8 mouse cellular contexts compared by ENCODE assay signal in the genomic region with DNA sequence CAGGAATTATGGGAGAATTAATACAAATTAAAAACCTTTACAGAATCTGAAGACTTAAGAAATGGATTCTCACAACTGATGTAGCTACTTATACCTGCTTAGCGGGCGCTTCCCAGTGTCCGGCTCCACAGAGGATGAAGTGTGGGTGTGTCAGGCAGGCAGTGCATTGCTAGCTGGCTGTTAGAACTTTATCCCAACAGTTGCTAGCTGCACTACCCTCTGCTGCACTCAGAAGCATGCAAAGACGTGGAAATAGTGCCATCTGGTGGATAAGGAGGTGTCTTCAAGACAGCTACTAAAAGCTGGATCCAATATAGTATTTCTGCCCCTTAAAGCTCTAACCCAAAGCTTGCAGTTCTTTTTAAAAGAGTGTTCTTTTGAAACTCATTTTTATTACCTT. TPM values are rescaled to one million over a fixed set of nuclear protein-coding genes. Genes with fewer than 3 reads are reported as not detected.
DNase-seq lines count a peak whose midpoint lies in the region; ATAC-seq and TF ChIP-seq lines count a peak whose summit lies in the region.

No protein-coding gene starts in this region.

- WGBS in bone marrow, adult 2 months: under 1% methylated on average over 4 of the region's 4 CpGs
- WGBS in heart, embryonic 10.5 days: 0% methylated on average over 4 of the region's 4 CpGs
- 0% methylated on average over 4 of the region's 4 CpGs for WGBS in kidney, embryonic 14.5 days
- WGBS in limb, embryonic 14.5 days: 0% methylated on average over 4 of the region's 4 CpGs
- 0% methylated on average over 4 of the region's 4 CpGs for WGBS in midbrain, postnatal 0 days
- 0% methylated on average over 4 of the region's 4 CpGs for WGBS in stomach, embryonic 14.5 days

- H3K27me3 ChIP-seq in heart, embryonic 10.5 days (ENCODE audit: insufficient read depth, poor library complexity, severe bottlenecking): peaks cover 40% of the 10 kb centered on the region
- peaks cover 32% of the 10 kb centered on the region for H3K27me3 ChIP-seq in kidney, embryonic 14.5 days (ENCODE audit: control insufficient read depth, insufficient read depth, low read length)
- H3K27me3 ChIP-seq in limb, embryonic 14.5 days (ENCODE audit: control insufficient read depth, insufficient read depth, low read length): peaks cover 36% of the 10 kb centered on the region
- H3K27me3 ChIP-seq in midbrain, postnatal 0 days (ENCODE audit: insufficient read depth, low read length): peaks cover 4% of the 10 kb centered on the region; the same call in 1 of the 2 replicates
- peaks cover 16% of the 10 kb centered on the region for H3K27me3 ChIP-seq in stomach, embryonic 14.5 days (ENCODE audit: control insufficient read depth, insufficient read depth, low read length)

- TF ChIP-seq CTCF in bone marrow, adult 2 months (IDR thresholded peaks at IDR 0.05; ENCODE audit: control insufficient read depth, insufficient read depth, low read length): peak; percentile 58
- peak; percentile 50; the same call in 1 of the 2 replicates for TF ChIP-seq CTCF in embryonic fibroblast, embryonic 13.5 days (IDR thresholded peaks at IDR 0.05; ENCODE audit: borderline replicate concordance, insufficient read depth, low read length)
- TF ChIP-seq CTCF in midbrain, postnatal 0 days (IDR thresholded peaks at IDR 0.05): peak; percentile 93

- H3K36me3 ChIP-seq in heart, embryonic 10.5 days: no peaks in the 10 kb centered on the region
- H3K36me3 ChIP-seq in kidney, embryonic 14.5 days (ENCODE audit: control insufficient read depth, insufficient read depth, low read length): no peaks in the 10 kb centered on the region
- H3K36me3 ChIP-seq in limb, embryonic 14.5 days (ENCODE audit: control insufficient read depth, insufficient read depth, low read length): 0 out of 2 replicates have a peak, but pooled peaks cover under 1% of the 10 kb centered on the region
- no peaks in the 10 kb centered on the region for H3K36me3 ChIP-seq in midbrain, postnatal 0 days (ENCODE audit: insufficient read depth, low read length)
- no peaks in the 10 kb centered on the region for H3K36me3 ChIP-seq in stomach, embryonic 14.5 days (ENCODE audit: control insufficient read depth, insufficient read depth, low read length)

- no peak overlapping the region for H3K27ac ChIP-seq in bone marrow, adult 2 months (ENCODE audit: control insufficient read depth, insufficient read depth, low read depth, low read length, poor library complexity)
- H3K27ac ChIP-seq in embryonic fibroblast, embryonic 13.5 days (ENCODE audit: insufficient read depth, low read length): no peak overlapping the region
- no peak overlapping the region for H3K27ac ChIP-seq in heart, embryonic 10.5 days
- no peak overlapping the region for H3K27ac ChIP-seq in kidney, embryonic 14.5 days (ENCODE audit: low read depth, low read length)
- H3K27ac ChIP-seq in limb, embryonic 14.5 days (replicated peaks; ENCODE audit: low read depth, low read length): no peak overlapping the region
- no peak overlapping the region for H3K27ac ChIP-seq in midbrain, postnatal 0 days (ENCODE audit: low read depth, low read length)
- no peak overlapping the region for H3K27ac ChIP-seq in stomach, embryonic 14.5 days (ENCODE audit: low read length)

- H3K4me1 ChIP-seq in bone marrow, adult 2 months (ENCODE audit: control insufficient read depth, insufficient read depth, low read length): no peaks in the 10 kb centered on the region; the same call in 1 of the 2 replicates
- peaks cover 8% of the 10 kb centered on the region for H3K4me1 ChIP-seq in embryonic fibroblast, embryonic 13.5 days (ENCODE audit: control insufficient read depth, insufficient read depth, low read length)
- peaks cover 26% of the 10 kb centered on the region for H3K4me1 ChIP-seq in heart, embryonic 10.5 days
- peaks cover 14% of the 10 kb centered on the region for H3K4me1 ChIP-seq in kidney, embryonic 14.5 days (ENCODE audit: control insufficient read depth, insufficient read depth, low read length)
- H3K4me1 ChIP-seq in limb, embryonic 14.5 days (ENCODE audit: control insufficient read depth, insufficient read depth, low read length): peaks cover 6% of the 10 kb centered on the region; the same call in 1 of the 2 replicates
- H3K4me1 ChIP-seq in midbrain, postnatal 0 days (ENCODE audit: insufficient read depth, low read length): 0 out of 2 replicates have a peak, but pooled peaks cover 5% of the 10 kb centered on the region
- H3K4me1 ChIP-seq in stomach, embryonic 14.5 days (ENCODE audit: control insufficient read depth, insufficient read depth, low read length): peaks cover 10% of the 10 kb centered on the region; the same call in 1 of the 2 replicates

- no peak overlapping the region for H3K9ac ChIP-seq in kidney, embryonic 14.5 days (ENCODE audit: low read depth, low read length)
- no peak overlapping the region for H3K9ac ChIP-seq in limb, embryonic 14.5 days (ENCODE audit: low read depth, low read length, severe bottlenecking)
- H3K9ac ChIP-seq in midbrain, postnatal 0 days (replicated peaks; ENCODE audit: low read length, poor library complexity, severe bottlenecking): no peak overlapping the region
- H3K9ac ChIP-seq in stomach, embryonic 14.5 days (replicated peaks; ENCODE audit: low read depth, low read length): no peak overlapping the region

- H3K9me3 ChIP-seq in heart, embryonic 10.5 days: no peaks in the 10 kb centered on the region
- no peaks in the 10 kb centered on the region for H3K9me3 ChIP-seq in kidney, embryonic 14.5 days (ENCODE audit: control insufficient read depth, low read length)
- no peaks in the 10 kb centered on the region for H3K9me3 ChIP-seq in limb, embryonic 14.5 days (ENCODE audit: control insufficient read depth, low read length)
- no peaks in the 10 kb centered on the region for H3K9me3 ChIP-seq in midbrain, postnatal 0 days (ENCODE audit: low read length)
- H3K9me3 ChIP-seq in stomach, embryonic 14.5 days (ENCODE audit: control insufficient read depth, low read depth, low read length): no peaks in the 10 kb centered on the region

- peak; percentile 85 for DNase-seq in CD4-positive helper T cell, adult 2 months (ENCODE audit: low read depth, low spot score)
- peak; percentile 89 for DNase-seq in heart, embryonic 10.5 days (ENCODE audit: low spot score)
- DNase-seq in limb, embryonic 14.5 days (ENCODE audit: low spot score): peak; percentile 94
- DNase-seq in midbrain, postnatal 0 days (ENCODE audit: low spot score): peak; percentile 95

- peak overlapping the region; percentile 99 for H3K4me2 ChIP-seq in kidney, embryonic 14.5 days (replicated peaks; ENCODE audit: low read depth, low read length)
- H3K4me2 ChIP-seq in limb, embryonic 14.5 days (replicated peaks; ENCODE audit: low read depth, low read length, severe bottlenecking): peak overlapping the region; percentile 99
- peak overlapping the region; percentile 78 for H3K4me2 ChIP-seq in midbrain, postnatal 0 days (ENCODE audit: low read depth, low read length, poor library complexity, severe bottlenecking)
- H3K4me2 ChIP-seq in stomach, embryonic 14.5 days (replicated peaks; ENCODE audit: low read depth, low read length): peak overlapping the region; percentile 95

- ATAC-seq in kidney, embryonic 14.5 days (ENCODE audit: low FRiP score, low TSS enrichment): peak; percentile 86
- peak; percentile 80 for ATAC-seq in limb, embryonic 14.5 days (ENCODE audit: low FRiP score, low read depth)
- peak; percentile 71; the same call in 1 of the 2 replicates for ATAC-seq in midbrain, postnatal 0 days (ENCODE audit: low FRiP score)
- peak; percentile 88 for ATAC-seq in stomach, embryonic 14.5 days (ENCODE audit: insufficient number of reproducible peaks, insufficient read depth, low FRiP score, low read depth)

- no peak overlapping the region for H3K4me3 ChIP-seq in bone marrow, adult 2 months (replicated peaks; ENCODE audit: control insufficient read depth, low read depth, low read length)
- H3K4me3 ChIP-seq in embryonic fibroblast, embryonic 13.5 days (ENCODE audit: insufficient read depth, low read length): no peak overlapping the region; the same call in 1 of the 2 replicates
- peak overlapping the region; percentile 74 for H3K4me3 ChIP-seq in heart, embryonic 10.5 days
- peak overlapping the region; percentile 57 for H3K4me3 ChIP-seq in kidney, embryonic 14.5 days (ENCODE audit: low read length)
- peak overlapping the region; percentile 50 for H3K4me3 ChIP-seq in limb, embryonic 14.5 days (replicated peaks; ENCODE audit: low read length)
- H3K4me3 ChIP-seq in midbrain, postnatal 0 days (ENCODE audit: low read depth, low read length): peak overlapping the region; percentile 44
- H3K4me3 ChIP-seq in stomach, embryonic 14.5 days (ENCODE audit: low read depth, low read length): peak overlapping the region; percentile 55

- no peak for TF ChIP-seq POLR2A in bone marrow, adult 2 months (IDR thresholded peaks at IDR 0.05; ENCODE audit: borderline replicate concordance, control insufficient read depth, low read depth, low read length)
- TF ChIP-seq POLR2A in embryonic fibroblast, embryonic 13.5 days (IDR thresholded peaks at IDR 0.05; ENCODE audit: low read depth, low read length): no peak
- no peak for TF ChIP-seq POLR2A in limb, embryonic 14.5 days (IDR thresholded peaks at IDR 0.05; ENCODE audit: borderline replicate concordance, extremely low read depth, insufficient read depth, insufficient read length)

RNA-seq across cellular contexts. Expression of a gene that starts 0.9 kb away (rescaled TPM):
- not detected in 2 replicates for polyA plus RNA-seq in bone marrow, adult 2 months (2011; ENCODE audit: insufficient read depth, insufficient read length, low replicate concordance, missing spikeins)
- polyA plus RNA-seq in embryonic fibroblast, embryonic 13.5 days (2011; ENCODE audit: insufficient read length, low read depth, missing spikeins): not detected in 2 replicates
- polyA plus RNA-seq in heart, embryonic 10.5 days (2016; fragmentation: Nextera tagmentation; extraction: Ambion mirVana): not detected in 2 replicates
- polyA plus RNA-seq in kidney, embryonic 14.5 days (2014; fragmentation: Nextera tagmentation; extraction: Ambion mirVana): not detected in 2 replicates
- polyA plus RNA-seq in limb, embryonic 14.5 days (2012; rRNA removed): 0.04 TPM in 1 of 2 replicates, not detected in the other
- polyA plus RNA-seq in limb, embryonic 14.5 days (2014; fragmentation: Nextera tagmentation; extraction: Ambion mirVana): not detected in 2 replicates
- total RNA-seq in midbrain, postnatal 0 days (2014; rRNA removed): 1.7 and 2.0 TPM in 2 replicates
- 0.15 and 0.18 TPM in 2 replicates for polyA plus RNA-seq in midbrain, postnatal 0 days (2015; fragmentation: Nextera tagmentation; extraction: Ambion mirVana)
- polyA plus RNA-seq in stomach, embryonic 14.5 days (2014; fragmentation: Nextera tagmentation; extraction: Ambion mirVana): not detected in 2 replicates

RNA-seq across cellular contexts. Expression of a gene that starts 10.4 kb away (rescaled TPM):
- polyA plus RNA-seq in bone marrow, adult 2 months (2011; ENCODE audit: insufficient read depth, insufficient read length, low replicate concordance, missing spikeins): 4.6 and 23.8 TPM in 2 replicates
- polyA plus RNA-seq in embryonic fibroblast, embryonic 13.5 days (2011; ENCODE audit: insufficient read length, low read depth, missing spikeins): 313 and 341 TPM in 2 replicates
- 124 and 134 TPM in 2 replicates for polyA plus RNA-seq in heart, embryonic 10.5 days (2016; fragmentation: Nextera tagmentation; extraction: Ambion mirVana)
- 142 and 204 TPM in 2 replicates for polyA plus RNA-seq in kidney, embryonic 14.5 days (2014; fragmentation: Nextera tagmentation; extraction: Ambion mirVana)
- 76.4 and 132 TPM in 2 replicates for polyA plus RNA-seq in limb, embryonic 14.5 days (2012; rRNA removed)
- polyA plus RNA-seq in limb, embryonic 14.5 days (2014; fragmentation: Nextera tagmentation; extraction: Ambion mirVana): 218 and 220 TPM in 2 replicates
- total RNA-seq in midbrain, postnatal 0 days (2014; rRNA removed): 16.2 and 27.1 TPM in 2 replicates
- 37.5 and 41.7 TPM in 2 replicates for polyA plus RNA-seq in midbrain, postnatal 0 days (2015; fragmentation: Nextera tagmentation; extraction: Ambion mirVana)
- 164 and 166 TPM in 2 replicates for polyA plus RNA-seq in stomach, embryonic 14.5 days (2014; fragmentation: Nextera tagmentation; extraction: Ambion mirVana)

RNA-seq across cellular contexts. Expression of a gene that starts 42.2 kb away (rescaled TPM):
- polyA plus RNA-seq in bone marrow, adult 2 months (2011; ENCODE audit: insufficient read depth, insufficient read length, low replicate concordance, missing spikeins): not detected in 2 replicates
- not detected in 2 replicates for polyA plus RNA-seq in embryonic fibroblast, embryonic 13.5 days (2011; ENCODE audit: insufficient read length, low read depth, missing spikeins)
- 0.13 TPM in 1 of 2 replicates, not detected in the other for polyA plus RNA-seq in heart, embryonic 10.5 days (2016; fragmentation: Nextera tagmentation; extraction: Ambion mirVana)
- polyA plus RNA-seq in kidney, embryonic 14.5 days (2014; fragmentation: Nextera tagmentation; extraction: Ambion mirVana): not detected in 2 replicates
- polyA plus RNA-seq in limb, embryonic 14.5 days (2012; rRNA removed): not detected in 2 replicates
- polyA plus RNA-seq in limb, embryonic 14.5 days (2014; fragmentation: Nextera tagmentation; extraction: Ambion mirVana): not detected in 2 replicates
- total RNA-seq in midbrain, postnatal 0 days (2014; rRNA removed): 0.77 and 1.4 TPM in 2 replicates
- polyA plus RNA-seq in midbrain, postnatal 0 days (2015; fragmentation: Nextera tagmentation; extraction: Ambion mirVana): 0.38 and 0.81 TPM in 2 replicates
- polyA plus RNA-seq in stomach, embryonic 14.5 days (2014; fragmentation: Nextera tagmentation; extraction: Ambion mirVana): 0.17 TPM in 2 replicates

RNA-seq across cellular contexts. Expression of a gene that starts 48.2 kb away (rescaled TPM):
- 3.8 and 4.0 TPM in 2 replicates for polyA plus RNA-seq in bone marrow, adult 2 months (2011; ENCODE audit: insufficient read depth, insufficient read length, low replicate concordance, missing spikeins)
- polyA plus RNA-seq in embryonic fibroblast, embryonic 13.5 days (2011; ENCODE audit: insufficient read length, low read depth, missing spikeins): 1.2 and 2.6 TPM in 2 replicates
- polyA plus RNA-seq in heart, embryonic 10.5 days (2016; fragmentation: Nextera tagmentation; extraction: Ambion mirVana): 0.10 TPM in 1 of 2 replicates, not detected in the other
- 0.17 and 0.55 TPM in 2 replicates for polyA plus RNA-seq in kidney, embryonic 14.5 days (2014; fragmentation: Nextera tagmentation; extraction: Ambion mirVana)
- 0.60 and 0.80 TPM in 2 replicates for polyA plus RNA-seq in limb, embryonic 14.5 days (2012; rRNA removed)
- 0.22 and 0.29 TPM in 2 replicates for polyA plus RNA-seq in limb, embryonic 14.5 days (2014; fragmentation: Nextera tagmentation; extraction: Ambion mirVana)
- total RNA-seq in midbrain, postnatal 0 days (2014; rRNA removed): 1.6 and 7.9 TPM in 2 replicates
- 1.0 and 1.1 TPM in 2 replicates for polyA plus RNA-seq in midbrain, postnatal 0 days (2015; fragmentation: Nextera tagmentation; extraction: Ambion mirVana)
- polyA plus RNA-seq in stomach, embryonic 14.5 days (2014; fragmentation: Nextera tagmentation; extraction: Ambion mirVana): 0.35 and 0.67 TPM in 2 replicates

Comparison
In these comparisons a context has a peak if more than half of its experiments do, and no peak if none do; other contexts are left out.
1. H3K4me3 ChIP-seq: peak in heart, embryonic 10.5 days (single experiment), kidney, embryonic 14.5 days (single experiment), limb, embryonic 14.5 days (single experiment), midbrain, postnatal 0 days (single experiment) and stomach, embryonic 14.5 days (single experiment); none in bone marrow, adult 2 months (single experiment) and embryonic fibroblast, embryonic 13.5 days (single experiment).
2. Peak in every context shown above with its lines, with median percentiles within 50 percentile points of each other: DNase-seq, CTCF ChIP-seq, ATAC-seq and H3K4me2 ChIP-seq.